In genomic region chr15:26687729-26688128, GRCm38 (mm10) we compare ENCODE assay signal across 22 mouse cellular contexts.
DNase-seq lines count a peak whose midpoint lies in the region; ATAC-seq lines count a peak whose summit lies in the region.
"Had no signal": no experiment of that assay in that cellular context is flagged by ENCODE, and none has a peak within 500 bp of the region (broad histone marks: within the 10 kb centered on the region; RNA-seq: fewer than 3 reads in every experiment).

No protein-coding gene starts in this region.

- no peaks in the 10 kb centered on the region for H3K27me3 ChIP-seq in hindbrain, embryonic 13.5 days
- no peaks in the 10 kb centered on the region for H3K27me3 ChIP-seq in hindbrain, embryonic 11.5 days (ENCODE audit: control insufficient read depth, insufficient read depth, low read length)
- H3K27me3 ChIP-seq in midbrain, embryonic 15.5 days (replicated peaks) = no peaks in the 10 kb centered on the region
- no peaks in the 10 kb centered on the region for H3K27me3 ChIP-seq in midbrain, embryonic 13.5 days
- no peaks in the 10 kb centered on the region for H3K27me3 ChIP-seq in hindbrain, embryonic 15.5 days
- H3K27me3 ChIP-seq: heart, embryonic 13.5 days; intestine, embryonic 15.5 days; limb, embryonic 12.5 days; liver, embryonic 15.5 days; lung, embryonic 15.5 days; stomach, embryonic 15.5 days had no signal

- intact Hi-C loops in left cerebral cortex, postnatal 25 days (cut with DNase I) = no loop called here

- ATAC-seq in hindbrain, embryonic 13.5 days (ENCODE audit: low FRiP score) = 0 out of 2 replicates have a peak, but pooled peaks have one; percentile 22
- ATAC-seq in hindbrain, embryonic 11.5 days (ENCODE audit: low FRiP score) = no peak
- peak; percentile 61; the same call in 1 of the 2 replicates for ATAC-seq in midbrain, embryonic 15.5 days (replicated peaks)
- ATAC-seq in midbrain, embryonic 13.5 days = no peak
- 0 out of 2 replicates have a peak, but pooled peaks have one; percentile 30 for ATAC-seq in hindbrain, embryonic 15.5 days (ENCODE audit: low FRiP score, low read depth)
- ATAC-seq: forebrain, postnatal 0 days; intestine, embryonic 15.5 days had no signal

- no peaks in the 10 kb centered on the region for H3K36me3 ChIP-seq in hindbrain, embryonic 13.5 days
- H3K36me3 ChIP-seq in hindbrain, embryonic 11.5 days (ENCODE audit: control insufficient read depth, insufficient read depth, low read length) = no peaks in the 10 kb centered on the region
- H3K36me3 ChIP-seq in midbrain, embryonic 15.5 days (replicated peaks) = no peaks in the 10 kb centered on the region
- H3K36me3 ChIP-seq in midbrain, embryonic 13.5 days = no peaks in the 10 kb centered on the region
- H3K36me3 ChIP-seq in hindbrain, embryonic 15.5 days = no peaks in the 10 kb centered on the region
- H3K36me3 ChIP-seq: heart, embryonic 13.5 days; intestine, embryonic 15.5 days; limb, embryonic 12.5 days; liver, embryonic 15.5 days; lung, embryonic 15.5 days; stomach, embryonic 15.5 days had no signal

- no peak overlapping the region for H3K4me3 ChIP-seq in hindbrain, embryonic 13.5 days
- H3K4me3 ChIP-seq in hindbrain, embryonic 11.5 days (ENCODE audit: low read depth, low read length) = no peak overlapping the region
- H3K4me3 ChIP-seq in midbrain, embryonic 15.5 days = no peak overlapping the region
- no peak overlapping the region for H3K4me3 ChIP-seq in midbrain, embryonic 13.5 days (replicated peaks)
- no peak overlapping the region for H3K4me3 ChIP-seq in hindbrain, embryonic 15.5 days
- H3K4me3 ChIP-seq: erythroblast, embryonic 14.5 days; heart, embryonic 13.5 days; intestine, embryonic 15.5 days; limb, embryonic 12.5 days; liver, embryonic 15.5 days; lung, embryonic 15.5 days; stomach, embryonic 15.5 days had no signal

- WGBS in hindbrain, embryonic 13.5 days = 55% methylated on average over 7 of the region's 7 CpGs
- 72% methylated on average over 7 of the region's 7 CpGs for WGBS in hindbrain, embryonic 11.5 days
- WGBS in midbrain, embryonic 15.5 days = 42% methylated on average over 7 of the region's 7 CpGs
- WGBS in midbrain, embryonic 13.5 days = 52% methylated on average over 7 of the region's 7 CpGs
- 47% methylated on average over 7 of the region's 7 CpGs for WGBS in hindbrain, embryonic 15.5 days

- H3K4me2 ChIP-seq in hindbrain, embryonic 13.5 days = no peak overlapping the region
- H3K4me2 ChIP-seq in hindbrain, embryonic 11.5 days (replicated peaks; ENCODE audit: low read depth, low read length) = no peak overlapping the region
- no peak overlapping the region for H3K4me2 ChIP-seq in midbrain, embryonic 15.5 days
- H3K4me2 ChIP-seq in midbrain, embryonic 13.5 days (replicated peaks) = no peak overlapping the region
- no peak overlapping the region for H3K4me2 ChIP-seq in hindbrain, embryonic 15.5 days
- H3K4me2 ChIP-seq: heart, embryonic 13.5 days; intestine, embryonic 15.5 days; limb, embryonic 12.5 days; liver, embryonic 15.5 days; lung, embryonic 15.5 days; stomach, embryonic 15.5 days had no signal

- no peak for DNase-seq in hindbrain, embryonic 11.5 days (ENCODE audit: low spot score)
- no peak for DNase-seq in left cerebral cortex, postnatal 25 days (ENCODE audit: low spot score in 2 of 2)
- DNase-seq: adrenal gland, postnatal 36 days; B cell, adult 2 months; cerebellum, adult 2 months; cerebellum, postnatal 14 days; forebrain, postnatal 0 days; heart, postnatal 10 days; kidney, adult 8-10 months; kidney, postnatal 25 days; right cerebral cortex, postnatal 25 days had no signal

- H3K4me1 ChIP-seq in hindbrain, embryonic 13.5 days (replicated peaks) = peaks cover 18% of the 10 kb centered on the region
- H3K4me1 ChIP-seq in hindbrain, embryonic 11.5 days (replicated peaks; ENCODE audit: control insufficient read depth, insufficient read depth, low read length) = no peaks in the 10 kb centered on the region
- peaks cover 12% of the 10 kb centered on the region; the same call in 1 of the 2 replicates for H3K4me1 ChIP-seq in midbrain, embryonic 15.5 days
- H3K4me1 ChIP-seq in midbrain, embryonic 13.5 days (replicated peaks) = peaks cover 16% of the 10 kb centered on the region; the same call in 1 of the 2 replicates
- H3K4me1 ChIP-seq in hindbrain, embryonic 15.5 days (replicated peaks) = peaks cover 10% of the 10 kb centered on the region
- H3K4me1 ChIP-seq: heart, embryonic 13.5 days; intestine, embryonic 15.5 days; limb, embryonic 12.5 days; liver, embryonic 15.5 days; stomach, embryonic 15.5 days had no signal

- no peak overlapping the region for H3K9ac ChIP-seq in hindbrain, embryonic 13.5 days
- no peak overlapping the region for H3K9ac ChIP-seq in hindbrain, embryonic 11.5 days (ENCODE audit: low read depth, low read length)
- H3K9ac ChIP-seq in midbrain, embryonic 15.5 days = no peak overlapping the region
- no peak overlapping the region for H3K9ac ChIP-seq in midbrain, embryonic 13.5 days (replicated peaks)
- H3K9ac ChIP-seq in hindbrain, embryonic 15.5 days = no peak overlapping the region
- H3K9ac ChIP-seq: forebrain, postnatal 0 days; heart, embryonic 13.5 days; intestine, embryonic 15.5 days; limb, embryonic 12.5 days; liver, embryonic 15.5 days; lung, embryonic 15.5 days; stomach, embryonic 15.5 days had no signal

- H3K9me3 ChIP-seq in hindbrain, embryonic 13.5 days = no peaks in the 10 kb centered on the region
- H3K9me3 ChIP-seq in hindbrain, embryonic 11.5 days (ENCODE audit: control insufficient read depth, low read length) = no peaks in the 10 kb centered on the region
- no peaks in the 10 kb centered on the region for H3K9me3 ChIP-seq in midbrain, embryonic 15.5 days
- no peaks in the 10 kb centered on the region for H3K9me3 ChIP-seq in midbrain, embryonic 13.5 days
- H3K9me3 ChIP-seq in hindbrain, embryonic 15.5 days = no peaks in the 10 kb centered on the region
- H3K9me3 ChIP-seq: heart, embryonic 13.5 days; intestine, embryonic 15.5 days; limb, embryonic 12.5 days; liver, embryonic 15.5 days; lung, embryonic 15.5 days; stomach, embryonic 15.5 days had no signal

- H3K27ac ChIP-seq in hindbrain, embryonic 13.5 days = peak overlapping the region; percentile 70
- H3K27ac ChIP-seq in hindbrain, embryonic 11.5 days (ENCODE audit: low read depth, low read length) = no peak overlapping the region
- H3K27ac ChIP-seq in midbrain, embryonic 15.5 days = 0 out of 2 replicates have a peak overlapping the region, but pooled peaks have one; percentile 8
- no peak overlapping the region; the same call in 1 of the 2 replicates for H3K27ac ChIP-seq in midbrain, embryonic 13.5 days
- 0 out of 2 replicates have a peak overlapping the region, but pooled peaks have one; percentile 30 for H3K27ac ChIP-seq in hindbrain, embryonic 15.5 days (replicated peaks)
- H3K27ac ChIP-seq: heart, embryonic 13.5 days; intestine, embryonic 15.5 days; limb, embryonic 12.5 days; liver, embryonic 15.5 days; lung, embryonic 15.5 days; stomach, embryonic 15.5 days had no signal

Comparison
In these comparisons a context has a peak if more than half of its experiments do, and no peak if none do; other contexts are left out.
1. ATAC-seq: peak in hindbrain, embryonic 13.5 days (single experiment), midbrain, embryonic 15.5 days (single experiment) and hindbrain, embryonic 15.5 days (single experiment); none in hindbrain, embryonic 11.5 days (single experiment) and midbrain, embryonic 13.5 days (single experiment).
2. H3K27ac ChIP-seq: peak in hindbrain, embryonic 13.5 days (single experiment), midbrain, embryonic 15.5 days (single experiment) and hindbrain, embryonic 15.5 days (single experiment); none in hindbrain, embryonic 11.5 days (single experiment) and midbrain, embryonic 13.5 days (single experiment).